Mouse (Mus musculus): ENCODE results near the gene Clstn1. TPM values are rescaled to one million over a fixed set of nuclear protein-coding genes. Genes with fewer than 3 reads are reported as not detected.

Gene Clstn1
- 26.5 TPM for polyA plus RNA-seq (2017; shearing (Covaris generic))

GRCm38 (mm10) chr4:149586044-149586782 lies at the start of gene Clstn1:
Gene Clstn1 (plus strand): TSS chr4:149586468.

Other genes starting within 250 kb of the Clstn1 start
- gene Ube4b, start 159.7 kb upstream of the Clstn1 start, polyA plus RNA-seq (2017; shearing (Covaris generic)): 33.5 TPM
- gene Rbp7, start 131.5 kb upstream of the Clstn1 start, polyA plus RNA-seq (2017; shearing (Covaris generic)): not detected
- gene Tmem274, start 109.1 kb upstream of the Clstn1 start, polyA plus RNA-seq (2017; shearing (Covaris generic)): not detected
- gene Nmnat1, start 101.3 kb upstream of the Clstn1 start, polyA plus RNA-seq (2017; shearing (Covaris generic)): 4.8 TPM
- 20.3 TPM for gene Lzic, start 101.2 kb upstream of the Clstn1 start, polyA plus RNA-seq (2017; shearing (Covaris generic))
- 3.5 TPM for gene Ctnnbip1, start 68.2 kb upstream of the Clstn1 start, polyA plus RNA-seq (2017; shearing (Covaris generic))
- gene Pik3cd, start 116.1 kb downstream of the Clstn1 start, polyA plus RNA-seq (2017; shearing (Covaris generic)): 287 TPM
- 17.7 TPM for gene Tmem201, start 151.6 kb downstream of the Clstn1 start, polyA plus RNA-seq (2017; shearing (Covaris generic))
- gene Slc25a33, start 187.8 kb downstream of the Clstn1 start, polyA plus RNA-seq (2017; shearing (Covaris generic)): 10.7 TPM

Data from effector memory CD4-positive, alpha-beta T cell, adult 7 months (primary cell).